Comparison of ENCODE assay signal across 21 mouse cellular contexts in the genomic region with DNA sequence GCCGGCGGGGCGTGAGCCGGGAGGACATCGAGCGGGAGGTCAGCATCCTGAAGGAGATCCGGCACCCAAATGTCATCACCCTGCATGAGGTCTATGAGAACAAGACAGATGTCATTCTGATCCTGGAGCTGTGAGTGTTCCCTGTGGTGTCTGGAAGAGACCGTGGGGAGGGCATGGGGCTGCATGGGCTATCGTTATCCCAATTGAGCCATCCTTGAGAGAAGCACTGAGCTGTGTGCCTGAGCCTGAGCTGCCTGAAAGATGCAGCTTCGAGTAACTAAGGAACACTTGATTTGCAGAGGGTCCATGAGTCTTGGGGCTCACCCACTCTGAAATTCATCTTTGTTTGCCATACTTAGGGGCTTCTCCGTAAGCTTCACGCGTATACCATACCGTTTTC.
DNase-seq lines count a peak whose midpoint lies in the region; ATAC-seq and TF ChIP-seq lines count a peak whose summit lies in the region.
"Had no signal": no experiment of that assay in that cellular context is flagged by ENCODE, and none has a peak within 500 bp of the region (broad histone marks: within the 10 kb centered on the region; RNA-seq: fewer than 3 reads in every experiment).

No protein-coding gene starts in this region.

- H3K36me3 ChIP-seq in embryonic facial prominence, embryonic 13.5 days, result peaks cover 17% of the 10 kb centered on the region
- H3K36me3 ChIP-seq in forebrain, embryonic 15.5 days, result peaks cover 14% of the 10 kb centered on the region
- H3K36me3 ChIP-seq: kidney, embryonic 15.5 days; liver, embryonic 15.5 days had no signal

- H3K9me3 ChIP-seq in embryonic facial prominence, embryonic 13.5 days, result 0 out of 2 replicates have a peak, but pooled peaks cover 2% of the 10 kb centered on the region
- H3K9me3 ChIP-seq in forebrain, embryonic 15.5 days, result no peaks in the 10 kb centered on the region
- H3K9me3 ChIP-seq: kidney, embryonic 15.5 days; liver, embryonic 15.5 days; neural tube, embryonic 15.5 days had no signal

- ATAC-seq in embryonic facial prominence, embryonic 13.5 days (ENCODE audit: insufficient number of reproducible peaks, insufficient read depth, low FRiP score, low TSS enrichment, low read depth), result no peak
- peak; percentile 33; the same call in 1 of the 2 replicates for ATAC-seq in forebrain, embryonic 15.5 days (replicated peaks)
- ATAC-seq: intestine, postnatal 0 days had no signal

- peaks cover 21% of the 10 kb centered on the region for H3K4me1 ChIP-seq in embryonic facial prominence, embryonic 13.5 days
- H3K4me1 ChIP-seq in forebrain, embryonic 15.5 days, result peaks cover 29% of the 10 kb centered on the region

- no peak overlapping the region for H3K4me3 ChIP-seq in gastrocnemius, adult 2 months
- no peak overlapping the region for H3K4me3 ChIP-seq in left cerebral cortex, adult 2 months
- H3K4me3 ChIP-seq in embryonic facial prominence, embryonic 13.5 days, result no peak overlapping the region
- no peak overlapping the region for H3K4me3 ChIP-seq in forebrain, embryonic 15.5 days
- H3K4me3 ChIP-seq: erythroblast, embryonic 14.5 days; kidney, embryonic 15.5 days; liver, embryonic 15.5 days; neural tube, embryonic 15.5 days had no signal

- TF ChIP-seq CTCF in gastrocnemius, adult 2 months (IDR thresholded peaks at IDR 0.05), result no peak
- TF ChIP-seq CTCF in left cerebral cortex, adult 2 months (IDR thresholded peaks at IDR 0.05), result no peak

- DNase-seq in gastrocnemius, adult 2 months, result peak; percentile 12
- no peak for DNase-seq in gastrocnemius, postnatal 4 days (ENCODE audit: low spot score in 2 of 2)
- DNase-seq in left cerebral cortex, adult 2 months (ENCODE audit: extremely low spot score in 1 of 2, low spot score in 2 of 2), result no peak
- no peak for DNase-seq in left cerebral cortex, adult 18-20 months (ENCODE audit: low spot score in 2 of 2)
- DNase-seq in retina, postnatal 1 day, result no peak
- no peak for DNase-seq in embryo, embryonic 9.5 days (ENCODE audit: extremely low spot score)
- DNase-seq: adrenal gland, postnatal 25 days; B cell, adult 2 months; cerebellum, adult 11 months; cerebellum, postnatal 25 days; embryo, embryonic 11 days; gastrocnemius, postnatal 14 days; kidney, postnatal 4 days; thymus, postnatal 25 days had no signal

- intact Hi-C loops in gastrocnemius, adult 2 months (cut with DNase I), result no loop called here
- intact Hi-C loops in left cerebral cortex, adult 2 months (cut with DNase I), result no loop called here

- H3K27me3 ChIP-seq in embryonic facial prominence, embryonic 13.5 days, result no peaks in the 10 kb centered on the region
- no peaks in the 10 kb centered on the region for H3K27me3 ChIP-seq in forebrain, embryonic 15.5 days
- H3K27me3 ChIP-seq: kidney, embryonic 15.5 days; liver, embryonic 15.5 days; neural tube, embryonic 15.5 days had no signal

- no peak overlapping the region for H3K4me2 ChIP-seq in embryonic facial prominence, embryonic 13.5 days
- H3K4me2 ChIP-seq in forebrain, embryonic 15.5 days (replicated peaks), result no peak overlapping the region
- H3K4me2 ChIP-seq: kidney, embryonic 15.5 days; liver, embryonic 15.5 days; neural tube, embryonic 15.5 days had no signal

- no peak overlapping the region for H3K27ac ChIP-seq in gastrocnemius, adult 2 months
- H3K27ac ChIP-seq in left cerebral cortex, adult 2 months, result peak overlapping the region; percentile 16; the same call in 1 of the 2 replicates
- peak overlapping the region; percentile 45 for H3K27ac ChIP-seq in embryonic facial prominence, embryonic 13.5 days
- H3K27ac ChIP-seq in forebrain, embryonic 15.5 days (replicated peaks), result peak overlapping the region; percentile 80
- H3K27ac ChIP-seq: kidney, embryonic 15.5 days; liver, embryonic 15.5 days; neural tube, embryonic 15.5 days had no signal

- no peak overlapping the region for H3K9ac ChIP-seq in embryonic facial prominence, embryonic 13.5 days
- H3K9ac ChIP-seq in forebrain, embryonic 15.5 days (replicated peaks), result no peak overlapping the region; the same call in 1 of the 2 replicates
- H3K9ac ChIP-seq: kidney, embryonic 15.5 days; liver, embryonic 15.5 days; neural tube, embryonic 15.5 days had no signal

- 87% methylated on average over 14 of the region's 14 CpGs for WGBS in embryonic facial prominence, embryonic 13.5 days
- 77% methylated on average over 14 of the region's 14 CpGs for WGBS in forebrain, embryonic 15.5 days
